Mouse (Mus musculus) kidney, embryonic 14.5 days (tissue): ENCODE results near the gene Odf3. TPM values are rescaled to one million over a fixed set of nuclear protein-coding genes. Genes with fewer than 3 reads are reported as not detected.
A peak's percentile ranks its signal among the peaks of the same experiment; 100 is the strongest.

ENCODE experiments used
- ATAC-seq: fragments of 200-750 bp; cut with Nextera tagmentation; 2 replicates; pipeline ENCODE4 v1.8.0; 2017; ENCODE audit warnings: moderate number of reproducible peaks, mild to moderate bottlenecking, moderate TSS enrichment, moderate library complexity; ENCODE audit not compliant: low FRiP score, low TSS enrichment
- H3K27ac ChIP-seq: fragments of 300-500 bp; sonication (generic); 2 replicates; pipeline ENCODE4 v1.5.1; 2014; ENCODE audit warnings: low read depth, mild to moderate bottlenecking, low read length, moderate library complexity, mixed read lengths
- H3K27me3 ChIP-seq: fragments of 300-500 bp; sonication (generic); 2 replicates; pipeline ENCODE4 v1.6.1; 2014; ENCODE audit warnings: mild to moderate bottlenecking, low read length; ENCODE audit not compliant: control insufficient read depth, insufficient read depth
- H3K36me3 ChIP-seq: fragments of 300-500 bp; sonication (generic); 2 replicates; pipeline ENCODE4 v1.6.1; 2014; ENCODE audit warnings: low read length, mixed read lengths; ENCODE audit not compliant: control insufficient read depth, insufficient read depth
- H3K4me1 ChIP-seq: fragments of 300-500 bp; sonication (generic); 2 replicates; pipeline ENCODE4 v1.6.1; 2014; ENCODE audit warnings: low read length, mixed read lengths; ENCODE audit not compliant: control insufficient read depth, insufficient read depth
- H3K4me2 ChIP-seq: fragments of 300-500 bp; sonication (generic); replicated peaks from 2 replicates; pipeline ENCODE4 v1.6.1; 2014; ENCODE audit warnings: low read depth, mild to moderate bottlenecking, low read length
- H3K4me3 ChIP-seq: fragments of 300-500 bp; sonication (generic); 2 replicates; pipeline ENCODE4 v1.5.1; 2014; ENCODE audit warnings: mild to moderate bottlenecking, low read length
- H3K9ac ChIP-seq: fragments of 300-500 bp; sonication (generic); 2 replicates; pipeline ENCODE4 v1.6.1; 2014; ENCODE audit warnings: low read depth, mild to moderate bottlenecking, low read length, moderate library complexity
- H3K9me3 ChIP-seq: fragments of 300-500 bp; sonication (generic); 2 replicates; pipeline ENCODE4 v1.6.1; 2016; ENCODE audit warnings: low read length; ENCODE audit not compliant: control insufficient read depth
- WGBS: fragments of 180-500 bp; shearing (Covaris S2); extraction: QIAGEN DNeasy Blood & Tissue Kit; methylation state at CpG from one replicate; pipeline ENCODE4 v1.1.7; 2014; 5-methylcytosine and 5-hydroxymethylcytosine counted together
- polyA plus RNA-seq: library from polyadenylated mRNA; unstranded; fragments of >200 nt; fragmentation: Nextera tagmentation; extraction: Ambion mirVana; gene quantifications from 2 replicates; pipeline ENCODE4 v1.2.1, GENCODE M21; 2014

The Odf3 gene
- polyA plus RNA-seq, 1 experiment from 2014 or later, result not detected

DNA sequence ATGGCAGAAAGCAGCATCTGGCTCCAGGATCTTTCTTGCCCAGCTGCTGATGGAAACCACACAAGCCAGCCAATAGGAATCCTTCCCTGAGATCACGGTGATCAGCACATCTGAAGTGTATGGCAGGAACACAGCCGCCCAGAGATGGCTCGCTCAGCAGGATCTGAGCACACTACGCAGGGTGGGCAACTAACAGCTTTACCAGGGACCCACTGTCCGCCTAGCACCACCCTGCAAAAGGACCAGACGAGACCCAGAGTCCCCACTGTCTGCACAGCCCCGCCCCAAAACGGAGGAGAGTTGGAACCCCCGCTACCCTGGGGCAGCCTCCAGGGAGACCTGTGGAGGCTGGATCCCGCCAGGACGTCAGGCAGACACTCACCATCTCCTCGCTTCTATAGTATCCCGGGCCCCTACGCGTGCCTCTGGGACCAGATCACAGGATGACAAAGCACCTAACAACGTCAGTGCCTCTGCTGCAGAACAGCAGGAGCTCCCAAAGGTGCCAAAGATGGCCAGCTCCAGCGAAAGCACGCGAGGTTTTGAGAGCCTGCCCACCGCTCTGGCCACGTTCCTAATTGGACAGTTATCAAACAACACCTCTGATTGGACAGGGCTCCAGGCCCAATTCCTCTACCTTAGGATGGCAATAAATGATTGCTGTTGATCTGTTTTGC is 25.8 kb upstream of the Odf3 start, which contains the start of gene Zfp941:
TSS of gene Zfp941 (minus strand) at position 526 of the 677 bp plus-strand sequence.
- ATAC-seq, result peak; percentile 89
- WGBS, result 2% methylated on average over 21 of the region's 21 CpGs
- H3K27ac ChIP-seq, result no peak within 1 kb of the TSS

DNA sequence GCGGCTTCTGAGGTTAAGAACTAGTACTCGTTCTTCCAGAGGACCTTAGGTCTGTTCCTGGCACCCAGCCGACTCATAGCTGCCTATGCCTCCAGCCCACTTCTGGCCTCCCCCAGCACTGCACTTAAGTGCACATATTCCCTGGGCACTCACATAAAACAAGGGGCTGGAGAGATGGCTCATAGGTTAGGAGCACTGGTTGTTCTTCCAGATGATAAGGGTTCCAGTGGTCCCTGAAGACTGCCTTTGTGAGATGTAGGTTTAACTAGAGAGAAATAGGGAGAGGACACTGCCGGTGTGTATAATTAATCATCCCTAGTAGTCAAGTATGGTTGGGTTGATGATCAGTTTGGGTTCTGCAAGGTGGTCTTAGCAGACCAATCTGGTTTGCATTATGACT is 24.9 kb upstream of the Odf3 start:
- Histone ChIP-seq H3K27me3 (no peaks in the 10 kb centered on the region), H3K9ac (no peak overlapping the region), H3K36me3 (no peaks in the 10 kb centered on the region), H3K4me2 (no peak overlapping the region), H3K4me3 (no peak overlapping the region), H3K9me3 (no peaks in the 10 kb centered on the region), H3K27ac (no peak overlapping the region), H3K4me1 (0 out of 2 replicates have a peak, but pooled peaks cover 3% of the 10 kb centered on the region)
- ATAC-seq, result no peak
- 89% methylated on average over 4 of the region's 4 CpGs for WGBS

More for the DNA sequence above, 25.8 kb upstream of the Odf3 start, which contains the start of gene Zfp941:
- Histone ChIP-seq H3K36me3 (no peaks in the 10 kb centered on the region), H3K4me1 (0 out of 2 replicates have a peak, but pooled peaks cover 3% of the 10 kb centered on the region), H3K4me3 (peak within 1 kb of the TSS; percentile 46), H3K9ac (peak within 1 kb of the TSS; percentile 46; the same call in 1 of the 2 replicates), H3K27me3 (no peaks in the 10 kb centered on the region), H3K9me3 (no peaks in the 10 kb centered on the region), H3K4me2 (peak within 1 kb of the TSS; percentile 66)

DNA sequence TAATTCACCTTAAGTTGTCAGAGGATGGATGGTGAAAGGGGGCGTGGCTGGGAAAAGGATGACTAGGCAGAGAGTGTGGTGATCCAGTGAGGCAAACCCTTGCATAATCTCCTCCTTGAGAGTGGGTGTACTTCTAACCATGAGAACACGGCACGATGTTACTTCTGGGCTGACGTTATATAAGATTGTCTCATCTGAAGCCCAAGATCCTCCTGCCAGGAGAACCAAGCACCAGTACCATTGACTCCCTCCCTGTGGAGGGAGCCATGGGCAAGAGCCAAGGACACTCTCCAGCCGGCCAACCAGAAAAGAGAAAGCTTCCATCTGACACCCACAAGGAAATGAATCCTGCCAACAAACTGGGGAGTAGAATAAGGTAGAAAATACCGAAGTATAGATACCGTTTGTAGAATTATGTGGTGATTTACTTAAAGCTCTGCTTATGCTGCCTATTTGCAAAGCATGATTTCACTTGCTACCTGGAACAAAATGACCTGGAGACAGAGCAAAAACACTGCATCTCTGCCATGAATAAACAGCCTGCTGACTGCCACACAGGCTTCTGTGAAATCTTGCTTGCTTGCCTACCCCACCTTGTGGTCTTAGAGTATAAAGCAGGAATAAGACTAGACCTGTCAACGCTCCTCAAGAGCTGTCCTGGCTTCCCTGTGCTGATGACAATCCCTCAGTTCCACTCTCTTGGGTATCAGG is 19.3 kb upstream of the Odf3 start:
- Histone ChIP-seq H3K4me1 (no peaks in the 10 kb centered on the region), H3K27me3 (no peaks in the 10 kb centered on the region), H3K27ac (no peak overlapping the region), H3K9me3 (no peaks in the 10 kb centered on the region), H3K4me3 (no peak overlapping the region), H3K9ac (no peak overlapping the region), H3K36me3 (no peaks in the 10 kb centered on the region), H3K4me2 (no peak overlapping the region)
- ATAC-seq, result no peak
- WGBS, result 35% methylated on average over 8 of the region's 8 CpGs

DNA sequence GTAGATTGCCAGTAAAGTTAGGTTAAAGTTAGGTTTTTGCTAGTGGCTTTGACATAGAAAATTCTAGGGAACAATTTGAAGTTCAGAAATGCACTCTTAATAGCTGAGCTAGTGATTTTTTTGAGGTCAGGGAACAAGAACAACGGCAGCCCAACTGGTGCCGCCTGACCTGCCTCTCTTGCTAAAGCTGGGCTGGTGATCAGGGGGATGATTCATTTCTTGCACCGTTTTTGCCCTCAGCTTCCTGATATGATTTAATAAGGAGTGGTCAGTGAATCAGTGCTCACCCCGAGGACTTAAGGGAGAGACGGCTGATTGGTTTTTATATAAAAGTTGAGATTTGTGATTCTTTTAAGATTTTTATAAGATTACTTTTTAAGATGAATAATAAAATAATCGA is 16.2 kb upstream of the Odf3 start:
- no peak overlapping the region for H3K4me2 ChIP-seq
- no peak overlapping the region for H3K27ac ChIP-seq
- H3K27me3 ChIP-seq, result no peaks in the 10 kb centered on the region
- H3K36me3 ChIP-seq, result no peaks in the 10 kb centered on the region
- WGBS, result 64% methylated on average over 6 of the region's 6 CpGs
- no peaks in the 10 kb centered on the region for H3K9me3 ChIP-seq
- H3K9ac ChIP-seq, result no peak overlapping the region
- no peak overlapping the region for H3K4me3 ChIP-seq
- no peaks in the 10 kb centered on the region for H3K4me1 ChIP-seq
- no peak for ATAC-seq

DNA sequence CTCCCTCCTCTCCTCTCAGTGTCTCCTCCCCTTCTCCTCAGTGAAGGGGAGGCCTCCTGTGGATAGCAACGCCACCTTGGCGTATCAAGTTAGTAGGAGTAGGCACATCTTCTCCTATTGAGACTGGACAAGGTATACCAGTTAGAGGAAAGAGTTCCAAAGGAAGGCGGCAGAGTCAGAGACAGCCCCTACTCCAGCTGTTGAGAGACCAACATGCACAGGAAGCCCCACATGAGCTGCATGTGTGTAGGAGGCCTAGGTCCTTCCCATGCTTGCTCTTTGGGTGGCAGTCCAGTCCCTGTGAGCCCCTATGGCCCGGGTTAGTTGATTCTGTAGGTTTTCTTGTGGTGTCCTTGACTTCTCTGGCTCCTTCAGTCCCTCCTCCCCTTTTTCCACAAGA is 14.3 kb upstream of the Odf3 start:
- H3K27ac ChIP-seq, result no peak overlapping the region
- H3K9me3 ChIP-seq, result no peaks in the 10 kb centered on the region
- H3K4me1 ChIP-seq, result no peaks in the 10 kb centered on the region
- H3K9ac ChIP-seq, result no peak overlapping the region
- no peak for ATAC-seq
- WGBS, result 85% methylated on average over 4 of the region's 4 CpGs
- no peak overlapping the region for H3K4me3 ChIP-seq
- no peaks in the 10 kb centered on the region for H3K36me3 ChIP-seq
- H3K27me3 ChIP-seq, result no peaks in the 10 kb centered on the region
- no peak overlapping the region for H3K4me2 ChIP-seq

DNA sequence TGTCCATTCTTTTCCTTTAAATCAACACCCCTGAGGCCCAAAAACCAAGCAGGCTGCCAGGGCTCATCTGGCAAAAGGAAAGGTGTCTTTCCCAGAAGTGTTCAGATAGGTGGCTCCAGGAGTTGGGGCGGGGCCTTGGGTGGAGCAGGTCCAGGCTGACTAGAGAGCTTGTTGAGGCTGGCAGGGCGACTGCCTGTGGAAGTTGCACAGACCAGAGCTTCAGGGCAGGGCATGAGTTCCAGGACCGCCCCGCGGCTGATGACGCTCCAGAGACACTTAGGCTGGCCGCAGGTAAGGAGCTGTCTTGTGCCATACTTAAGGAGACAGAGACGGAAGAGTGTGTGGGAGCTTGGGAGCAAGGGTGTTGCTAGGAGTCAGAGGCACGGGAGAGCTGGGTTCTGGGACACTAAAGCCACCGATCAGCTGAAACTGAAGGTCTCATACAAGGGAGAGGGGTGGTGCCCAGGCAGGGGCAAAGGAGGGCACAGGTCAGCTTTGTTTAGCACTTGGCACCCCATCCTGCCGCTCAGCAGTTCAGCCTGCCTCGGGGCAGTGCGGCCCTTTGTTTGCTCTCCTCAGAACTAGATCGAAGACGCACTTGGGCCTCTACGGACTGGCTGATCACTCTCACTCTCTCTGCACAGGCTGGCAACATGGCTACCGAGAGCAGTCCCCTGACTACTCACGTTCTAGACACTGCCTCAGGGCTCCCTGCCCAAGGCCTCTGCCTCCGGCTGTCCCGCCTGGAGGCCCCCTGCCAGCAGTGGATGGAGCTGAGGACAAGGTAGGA is 12.4 kb upstream of the Odf3 start, which contains the start of gene Urah:
TSS of gene Urah (plus strand) at position 51 of the 790 bp plus-strand sequence.
- WGBS, result 48% methylated on average over 20 of the region's 20 CpGs
- no peak within 1 kb of the TSS for H3K27ac ChIP-seq
- ATAC-seq, result peak; percentile 14; the same call in 1 of the 2 replicates
- H3K4me3 ChIP-seq, result no peak within 1 kb of the TSS
- H3K4me1 ChIP-seq, result no peaks in the 10 kb centered on the region
- H3K4me2 ChIP-seq, result no peak within 1 kb of the TSS
- no peak within 1 kb of the TSS for H3K9ac ChIP-seq
- H3K36me3 ChIP-seq, result no peaks in the 10 kb centered on the region
- H3K27me3 ChIP-seq, result no peaks in the 10 kb centered on the region; the same call in 1 of the 2 replicates
- H3K9me3 ChIP-seq, result no peaks in the 10 kb centered on the region

DNA sequence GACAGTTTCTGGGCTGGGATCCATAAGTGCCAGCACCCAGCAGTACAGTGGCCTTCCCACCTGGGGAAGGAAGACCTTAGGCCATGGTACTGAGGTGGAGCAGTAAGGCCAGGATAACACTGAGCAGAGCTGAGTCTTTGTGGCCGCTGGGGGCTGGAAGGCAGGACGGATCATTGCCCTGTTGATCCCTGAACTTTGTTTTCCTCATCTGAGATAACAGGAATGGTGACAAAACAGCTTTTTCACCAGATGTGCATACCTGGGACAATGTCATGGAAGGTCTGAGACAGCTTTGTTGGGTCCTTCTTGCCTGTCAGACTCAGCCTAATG is 11.9 kb upstream of the Odf3 start:
- H3K9me3 ChIP-seq, result no peaks in the 10 kb centered on the region
- H3K27me3 ChIP-seq, result no peaks in the 10 kb centered on the region; the same call in 1 of the 2 replicates
- 83% methylated on average over 2 of the region's 2 CpGs for WGBS
- H3K36me3 ChIP-seq, result no peaks in the 10 kb centered on the region
- H3K4me1 ChIP-seq, result no peaks in the 10 kb centered on the region
- H3K4me3 ChIP-seq, result no peak overlapping the region
- no peak overlapping the region for H3K9ac ChIP-seq
- no peak for ATAC-seq
- H3K27ac ChIP-seq, result no peak overlapping the region
- H3K4me2 ChIP-seq, result no peak overlapping the region

DNA sequence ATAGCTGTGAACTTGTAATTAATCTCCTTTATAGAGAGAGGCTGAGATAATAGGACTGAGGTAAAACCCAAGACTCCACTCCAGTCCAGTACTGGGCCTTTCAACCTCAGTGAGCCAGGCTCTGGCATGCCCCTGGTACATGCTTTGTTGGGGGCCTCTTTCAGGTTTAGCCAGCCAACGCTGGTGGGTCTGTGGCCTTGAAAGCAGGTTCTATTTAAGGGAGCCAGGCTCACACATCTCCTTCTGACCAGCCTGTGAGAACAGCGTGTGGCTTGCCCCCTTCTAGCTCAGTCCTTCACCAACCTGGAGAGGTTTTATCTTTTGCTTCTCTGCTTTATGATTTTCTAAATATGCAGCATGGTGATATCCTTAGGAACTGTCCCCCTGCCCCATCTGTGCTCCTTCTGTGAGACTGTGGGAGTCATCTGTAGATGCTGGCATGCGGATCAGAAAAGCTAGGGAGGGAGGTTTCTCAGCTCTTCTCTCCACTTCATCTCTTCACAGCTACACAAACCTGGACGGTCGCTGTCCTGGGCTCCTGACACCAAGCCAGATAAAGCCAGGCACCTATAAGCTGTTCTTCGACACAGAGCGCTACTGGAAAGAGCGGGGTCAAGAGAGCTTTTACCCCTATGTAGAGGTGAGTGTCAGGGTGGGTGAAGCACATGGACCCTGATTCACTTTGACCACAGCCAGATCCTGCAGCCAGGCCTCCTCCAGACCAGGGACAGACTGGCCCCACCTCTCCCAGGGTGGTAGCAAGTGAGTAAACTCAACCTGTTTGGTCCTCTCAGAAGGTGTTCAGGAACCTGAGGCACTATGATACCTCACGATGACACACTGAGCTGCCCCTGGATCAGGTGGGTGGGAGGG is 11.1 kb upstream of the Odf3 start:
- Histone ChIP-seq H3K27me3 (no peaks in the 10 kb centered on the region; the same call in 1 of the 2 replicates), H3K9me3 (no peaks in the 10 kb centered on the region), H3K4me3 (no peak overlapping the region), H3K4me2 (no peak overlapping the region), H3K27ac (no peak overlapping the region), H3K36me3 (no peaks in the 10 kb centered on the region), H3K4me1 (no peaks in the 10 kb centered on the region), H3K9ac (no peak overlapping the region)
- 82% methylated on average over 9 of the region's 9 CpGs for WGBS
- ATAC-seq, result no peak
